Mouse (Mus musculus) ES-E14 (cell line): Measurements from ENCODE around the gene St8sia6.

ENCODE experiments used
- CHD2 ChIP-seq: IDR thresholded peaks from 2 replicates; pipeline ENCODE4 v1.6.1; 2014; ENCODE audit warnings: mild to moderate bottlenecking, low read depth, low read length, inconsistent platforms
- MAFK ChIP-seq: IDR thresholded peaks from 2 replicates; pipeline ENCODE4 v1.6.1; 2014; ENCODE audit warnings: mild to moderate bottlenecking, low read depth, low read length, inconsistent platforms; ENCODE audit not compliant: insufficient read depth
- ZC3H11A ChIP-seq: IDR thresholded peaks from 2 replicates; pipeline ENCODE4 v1.6.1; 2012; ENCODE audit warnings: low read depth, mild to moderate bottlenecking, inconsistent platforms, low read length, borderline replicate concordance
- ZNF384 ChIP-seq: IDR thresholded peaks from 2 replicates; pipeline ENCODE4 v1.6.1; 2012; ENCODE audit warnings: low read depth, low read length, inconsistent platforms

DNA sequence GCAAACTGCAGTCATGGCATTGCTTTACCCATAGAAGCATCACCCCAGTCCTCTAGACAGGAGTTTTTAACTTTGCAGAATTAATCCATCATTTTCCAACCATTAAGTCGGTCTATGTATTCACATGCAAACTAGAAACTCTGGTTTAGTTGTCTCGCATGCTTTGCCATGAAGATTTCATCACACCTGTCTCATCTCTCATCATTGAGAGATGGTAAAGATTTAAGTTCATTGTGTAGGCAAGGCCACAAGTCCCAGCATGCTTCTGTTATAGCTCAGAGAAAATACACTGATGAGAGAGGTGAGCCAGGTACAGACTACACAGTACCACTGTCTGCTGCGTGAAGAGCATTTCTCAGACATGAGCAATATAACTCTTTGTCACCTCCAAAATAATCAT, 18.8 kb downstream of the St8sia6 start:
- TF ChIP-seq ZC3H11A: no peak
- TF ChIP-seq CHD2: no peak
- TF ChIP-seq MAFK: no peak
- no peak for TF ChIP-seq ZNF384
